Mouse (Mus musculus) erythroblast, embryonic 14.5 days (primary cell): ENCODE results near the gene Serpinb8.

ENCODE experiments used
- GATA1 ChIP-seq: IDR thresholded peaks from 2 replicates; pipeline ENCODE4 v1.6.1; 2012; ENCODE audit warnings: low read length, inconsistent platforms, mixed read lengths
- TAL1 ChIP-seq: IDR thresholded peaks from 3 replicates; pipeline ENCODE4 v1.6.1; 2012; ENCODE audit warnings: low read length, inconsistent platforms, mixed read lengths

- TF ChIP-seq GATA1, result no peak
- TF ChIP-seq TAL1, result no peak
Observed at GRCm38 (mm10) chr1:107622017-107622416, 32.2 kb downstream of the Serpinb8 start.
